In the genomic region with DNA sequence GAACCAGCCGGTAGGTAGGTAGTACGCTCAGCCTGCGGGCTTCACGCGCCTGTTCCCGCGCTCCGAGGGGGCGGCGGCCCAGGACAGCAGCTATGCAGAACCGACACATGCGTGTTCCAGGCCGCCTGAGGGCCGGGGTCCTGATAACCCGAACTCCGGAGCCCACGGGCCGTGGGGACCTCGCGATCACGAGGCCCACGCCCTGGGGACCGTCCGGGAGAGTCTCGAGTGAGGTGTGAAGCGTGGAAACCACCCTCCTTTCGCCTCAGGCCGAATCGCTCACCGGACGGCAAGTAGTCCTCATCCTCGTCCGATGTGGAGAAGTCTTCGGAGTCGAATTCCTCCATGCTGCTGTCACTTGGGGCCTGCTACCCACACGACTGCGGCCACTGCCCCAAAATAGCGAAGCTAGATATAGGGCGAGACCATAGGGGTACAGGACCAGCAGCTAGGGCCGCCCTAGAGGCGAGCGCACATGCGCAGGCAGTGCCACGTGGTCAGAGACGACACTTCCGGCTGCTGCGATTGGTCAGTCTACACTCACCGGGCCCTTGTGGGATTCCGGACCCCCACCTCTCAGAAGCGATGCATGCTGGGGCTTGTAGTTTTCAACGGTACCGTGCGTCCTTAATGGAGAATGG, we compare ENCODE assay signal across 8 mouse cellular contexts. TPM values are rescaled to one million over a fixed set of nuclear protein-coding genes. Genes with fewer than 3 reads are reported as not detected.
DNase-seq lines count a peak whose midpoint lies in the region; ATAC-seq and TF ChIP-seq lines count a peak whose summit lies in the region.

A gene (minus strand): TSS at position 431 of the 641 bp plus-strand sequence.

- under 1% methylated on average over 53 of the region's 53 CpGs for WGBS in forebrain, embryonic 13.5 days
- under 1% methylated on average over 53 of the region's 53 CpGs for WGBS in large intestine, adult 2 months
- WGBS in liver, postnatal 0 days (ENCODE audit: insufficient replicate concordance) = under 1% methylated on average over 53 of the region's 53 CpGs
- under 1% methylated on average over 53 of the region's 53 CpGs for WGBS in neural tube, embryonic 14.5 days

- peak within 1 kb of the TSS; percentile 92 for H3K4me2 ChIP-seq in forebrain, embryonic 13.5 days
- H3K4me2 ChIP-seq in liver, postnatal 0 days (ENCODE audit: low read depth, low read length) = peak within 1 kb of the TSS; percentile 94
- H3K4me2 ChIP-seq in neural tube, embryonic 14.5 days (ENCODE audit: low read depth, low read length) = peak within 1 kb of the TSS; percentile 84

- intact Hi-C loops in heart, postnatal 10 days (cut with DNase I) = no loop called here

- TF ChIP-seq POLR2A in ES-Bruce4 (IDR thresholded peaks at IDR 0.05; ENCODE audit: insufficient read depth, low read length) = no peak

- H3K4me3 ChIP-seq in ES-Bruce4 (ENCODE audit: low read depth, low read length) = peak within 1 kb of the TSS; percentile 74
- H3K4me3 ChIP-seq in forebrain, embryonic 13.5 days = peak within 1 kb of the TSS; percentile 97
- peak within 1 kb of the TSS; percentile 75 for H3K4me3 ChIP-seq in liver, postnatal 0 days (ENCODE audit: low read depth, low read length)
- H3K4me3 ChIP-seq in neural tube, embryonic 14.5 days (ENCODE audit: low read depth, low read length) = peak within 1 kb of the TSS; percentile 67

- peak; percentile 100 for ATAC-seq in cerebellum, adult (ENCODE audit: insufficient number of reproducible peaks, low FRiP score, low TSS enrichment)
- peak; percentile 100 for ATAC-seq in forebrain, embryonic 13.5 days
- peak; percentile 100 for ATAC-seq in liver, postnatal 0 days
- peak; percentile 100 for ATAC-seq in neural tube, embryonic 14.5 days (ENCODE audit: low read depth)

- H3K4me1 ChIP-seq in ES-Bruce4 (ENCODE audit: control insufficient read depth, insufficient read depth, low read length) = no peaks in the 10 kb centered on the region
- peaks cover 14% of the 10 kb centered on the region for H3K4me1 ChIP-seq in forebrain, embryonic 13.5 days
- peaks cover 3% of the 10 kb centered on the region; the same call in 1 of the 2 replicates for H3K4me1 ChIP-seq in liver, postnatal 0 days (ENCODE audit: insufficient read depth)
- H3K4me1 ChIP-seq in neural tube, embryonic 14.5 days (ENCODE audit: control insufficient read depth, insufficient read depth, low read length) = peaks cover 3% of the 10 kb centered on the region; the same call in 1 of the 2 replicates

- no peaks in the 10 kb centered on the region for H3K27me3 ChIP-seq in ES-Bruce4 (ENCODE audit: control insufficient read depth, insufficient read depth, low read length, poor library complexity, severe bottlenecking)
- no peaks in the 10 kb centered on the region for H3K27me3 ChIP-seq in forebrain, embryonic 13.5 days
- no peaks in the 10 kb centered on the region for H3K27me3 ChIP-seq in liver, postnatal 0 days (ENCODE audit: insufficient read depth, low read length)
- no peaks in the 10 kb centered on the region for H3K27me3 ChIP-seq in neural tube, embryonic 14.5 days (ENCODE audit: control insufficient read depth, insufficient read depth, low read length)

- DNase-seq in heart, postnatal 10 days = peak; percentile 98
- peak; percentile 99 for DNase-seq in large intestine, adult 2 months (ENCODE audit: low read depth, low spot score)
- DNase-seq in liver, postnatal 0 days = peak; percentile 96
- peak; percentile 95 for DNase-seq in testis, postnatal 10 days (ENCODE audit: low spot score)

- H3K36me3 ChIP-seq in ES-Bruce4 (ENCODE audit: control insufficient read depth, insufficient read depth, low read length, poor library complexity, severe bottlenecking) = peaks cover 13% of the 10 kb centered on the region
- no peaks in the 10 kb centered on the region for H3K36me3 ChIP-seq in forebrain, embryonic 13.5 days (ENCODE audit: poor library complexity, severe bottlenecking)
- H3K36me3 ChIP-seq in liver, postnatal 0 days (replicated peaks; ENCODE audit: insufficient read depth, low read length) = no peaks in the 10 kb centered on the region
- no peaks in the 10 kb centered on the region for H3K36me3 ChIP-seq in neural tube, embryonic 14.5 days (ENCODE audit: control insufficient read depth, insufficient read depth, low read length)

- H3K27ac ChIP-seq in ES-Bruce4 (ENCODE audit: insufficient read depth, low read length) = peak within 1 kb of the TSS; percentile 66
- no peak within 1 kb of the TSS for H3K27ac ChIP-seq in forebrain, embryonic 13.5 days
- H3K27ac ChIP-seq in liver, postnatal 0 days (ENCODE audit: low read depth) = no peak within 1 kb of the TSS
- no peak within 1 kb of the TSS for H3K27ac ChIP-seq in neural tube, embryonic 14.5 days (ENCODE audit: low read depth, low read length)

- no peak for TF ChIP-seq EP300 in ES-Bruce4 (IDR thresholded peaks at IDR 0.05; ENCODE audit: insufficient read depth, low read depth, low read length)
- TF ChIP-seq EP300 in liver, postnatal 0 days (IDR thresholded peaks at IDR 0.05; ENCODE audit: low read depth) = no peak

- H3K9ac ChIP-seq in ES-Bruce4 (ENCODE audit: low read depth, poor library complexity, severe bottlenecking) = peak within 1 kb of the TSS; percentile 64
- H3K9ac ChIP-seq in forebrain, embryonic 13.5 days = peak within 1 kb of the TSS; percentile 93
- H3K9ac ChIP-seq in liver, postnatal 0 days (replicated peaks) = peak within 1 kb of the TSS; percentile 73
- H3K9ac ChIP-seq in neural tube, embryonic 14.5 days (replicated peaks; ENCODE audit: low read depth, low read length) = peak within 1 kb of the TSS; percentile 74

- TF ChIP-seq CTCF in ES-Bruce4 (IDR thresholded peaks at IDR 0.05; ENCODE audit: low read depth, low read length) = no peak
- TF ChIP-seq CTCF in liver, postnatal 0 days (IDR thresholded peaks at IDR 0.05; ENCODE audit: low read depth) = peak; percentile 31

- no peaks in the 10 kb centered on the region for H3K9me3 ChIP-seq in ES-Bruce4 (replicated peaks; ENCODE audit: control insufficient read depth, insufficient read depth, low read length, poor library complexity, severe bottlenecking)
- no peaks in the 10 kb centered on the region for H3K9me3 ChIP-seq in forebrain, embryonic 13.5 days (replicated peaks)
- H3K9me3 ChIP-seq in liver, postnatal 0 days (ENCODE audit: low read length) = no peaks in the 10 kb centered on the region
- no peaks in the 10 kb centered on the region for H3K9me3 ChIP-seq in neural tube, embryonic 14.5 days (ENCODE audit: control insufficient read depth, low read length)

RNA-seq across cellular contexts. Expression of the gene that starts here (rescaled TPM):
- polyA plus RNA-seq in ES-Bruce4 (2011; ENCODE audit: insufficient read depth, insufficient read length, low read depth, missing spikeins) = 261 and 265 TPM in 2 replicates
- polyA plus RNA-seq in forebrain, embryonic 13.5 days (2015; fragmentation: Nextera tagmentation; extraction: Ambion mirVana) = 184 and 193 TPM in 2 replicates
- total RNA-seq in heart, postnatal 10 days (2021) = 10 to 100 TPM; 43.7 to 53.7 TPM
- 5.5 and 5.7 TPM in 2 replicates for polyA plus RNA-seq in large intestine, adult 2 months (2012; rRNA removed)
- 48.9 and 51.3 TPM in 2 replicates for polyA plus RNA-seq in liver, postnatal 0 days (2015; fragmentation: Nextera tagmentation; extraction: Ambion mirVana)
- polyA plus RNA-seq in neural tube, embryonic 14.5 days (2014; fragmentation: Nextera tagmentation; extraction: Ambion mirVana) = 177 and 178 TPM in 2 replicates
